Mouse (Mus musculus) lung, postnatal 36 days (tissue): ENCODE data around the gene Shb.
A peak's percentile ranks its signal among the peaks of the same experiment; 100 is the strongest.
"Not testable (repeated sequence)": the region's sequence is repeated elsewhere in the genome, so short reads cannot be mapped to it uniquely, and the experiment has no call there.

Experiments
- DNase-seq: peaks from one replicate; pipeline ENCODE4 v3.0.0; 2022; ENCODE audit warnings: mixed read lengths

Gene Shb

GRCm38 (mm10) chr4:45413674-45414338 lies 118.5 kb downstream of the Shb start:
- peak; percentile 84 for DNase-seq

DNA sequence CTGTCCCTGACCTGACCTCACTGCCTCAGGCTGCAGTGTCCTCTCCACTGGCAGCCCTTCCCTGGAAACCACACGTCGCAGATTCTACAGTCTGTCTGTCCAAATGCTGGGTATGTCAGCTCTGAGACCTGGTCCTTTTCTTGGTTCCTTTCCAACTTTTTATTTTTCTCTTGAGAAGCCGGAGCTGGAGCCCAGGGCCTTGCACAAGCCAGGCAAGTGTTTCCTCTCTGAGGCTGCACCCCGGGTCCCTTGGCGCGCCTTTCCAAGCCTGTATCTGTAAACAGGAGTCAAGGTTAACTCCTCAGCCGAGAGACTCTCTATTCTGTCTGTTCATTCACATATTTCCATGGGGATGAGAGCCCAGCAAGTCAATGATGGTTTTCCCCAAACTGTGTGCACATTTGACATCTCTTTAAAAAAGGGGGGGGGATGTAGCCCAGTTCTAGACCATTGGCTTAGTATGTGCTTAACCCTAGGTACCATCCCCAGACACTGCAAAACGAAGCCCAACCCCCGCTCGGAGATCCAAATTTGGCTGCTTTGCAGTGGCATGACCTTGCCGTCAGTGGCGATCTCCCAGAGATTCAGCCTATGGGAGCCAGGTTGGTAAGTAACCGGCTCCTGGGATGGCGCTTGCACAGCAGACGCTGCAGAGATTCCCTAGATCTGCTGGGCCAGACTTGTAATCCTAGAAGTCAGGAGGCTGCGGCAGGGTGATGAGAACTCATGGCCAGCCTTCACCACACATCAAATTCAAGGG lies 119.7 kb downstream of the Shb start:
- no peak for DNase-seq

DNA sequence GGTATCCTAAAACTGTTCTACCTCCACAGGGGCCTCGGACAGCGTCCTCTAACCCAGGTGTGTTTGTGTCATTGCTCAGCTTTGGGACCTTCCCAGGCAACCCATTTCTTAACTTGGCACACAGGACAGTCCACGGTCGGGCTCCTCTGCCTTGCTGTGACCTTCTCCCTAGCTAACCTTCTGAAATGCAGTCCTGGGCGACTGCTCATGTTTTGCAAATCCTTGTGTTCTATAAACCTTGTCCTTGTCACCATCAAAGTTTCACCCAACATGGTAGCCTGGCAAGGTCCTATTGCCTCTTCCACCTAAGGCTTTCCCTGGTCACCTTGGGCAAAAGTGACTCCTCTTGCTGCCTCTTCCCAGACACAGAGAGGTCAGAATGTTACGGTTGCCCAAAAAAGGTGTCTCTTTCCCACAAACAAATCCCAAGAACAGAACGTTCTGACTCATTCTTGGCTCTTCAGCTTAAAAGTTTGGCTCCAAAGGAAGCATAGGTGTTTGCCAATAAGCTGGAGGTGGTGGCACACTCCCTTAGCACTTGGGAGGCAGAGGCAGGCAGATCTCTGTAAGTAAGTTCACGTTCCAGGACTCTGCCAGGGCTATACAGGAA lies 121.0 kb downstream of the Shb start:
- DNase-seq, result no peak

- peak; percentile 96 for DNase-seq
Measured at GRCm38 (mm10) chr4:45409270-45409669, 123.0 kb downstream of the Shb start.

- peak; percentile 93 for DNase-seq
Measured at GRCm38 (mm10) chr4:45408427-45409132, 123.7 kb downstream of the Shb start, which contains the start of gene Slc25a51. Slc25a51 (minus strand) TSS chr4:45408766.

DNA sequence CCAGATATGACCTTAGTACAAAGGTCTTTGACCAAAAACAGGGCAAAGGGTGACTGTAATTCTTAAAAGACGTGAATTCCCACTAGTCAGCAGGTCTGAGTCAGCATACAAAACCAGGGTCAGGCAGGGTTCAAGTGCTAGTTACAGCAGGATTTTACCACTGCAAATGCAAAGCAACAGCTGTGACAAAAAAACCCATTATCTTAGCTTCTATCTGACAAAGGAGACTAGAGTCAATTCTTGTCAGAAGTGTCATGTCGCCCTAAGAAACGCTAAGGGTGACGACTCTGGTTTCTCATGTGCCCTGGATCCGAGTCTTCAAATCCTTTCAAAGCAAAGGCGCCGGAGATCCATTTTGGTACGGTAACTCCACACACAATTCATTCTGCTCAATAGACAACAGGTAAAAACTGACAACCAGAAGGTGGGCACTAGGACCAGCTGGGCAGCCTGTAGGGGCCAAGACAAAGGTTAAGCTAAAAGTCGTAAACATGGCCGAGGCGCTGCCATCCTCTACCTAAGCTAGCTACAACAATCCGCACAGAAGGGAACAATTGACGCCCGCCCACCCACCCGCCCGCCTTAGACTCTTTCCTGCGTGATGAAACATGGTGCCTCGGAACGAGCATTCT lies 124.5 kb downstream of the Shb start:
- DNase-seq, result peak; percentile 63

DNA sequence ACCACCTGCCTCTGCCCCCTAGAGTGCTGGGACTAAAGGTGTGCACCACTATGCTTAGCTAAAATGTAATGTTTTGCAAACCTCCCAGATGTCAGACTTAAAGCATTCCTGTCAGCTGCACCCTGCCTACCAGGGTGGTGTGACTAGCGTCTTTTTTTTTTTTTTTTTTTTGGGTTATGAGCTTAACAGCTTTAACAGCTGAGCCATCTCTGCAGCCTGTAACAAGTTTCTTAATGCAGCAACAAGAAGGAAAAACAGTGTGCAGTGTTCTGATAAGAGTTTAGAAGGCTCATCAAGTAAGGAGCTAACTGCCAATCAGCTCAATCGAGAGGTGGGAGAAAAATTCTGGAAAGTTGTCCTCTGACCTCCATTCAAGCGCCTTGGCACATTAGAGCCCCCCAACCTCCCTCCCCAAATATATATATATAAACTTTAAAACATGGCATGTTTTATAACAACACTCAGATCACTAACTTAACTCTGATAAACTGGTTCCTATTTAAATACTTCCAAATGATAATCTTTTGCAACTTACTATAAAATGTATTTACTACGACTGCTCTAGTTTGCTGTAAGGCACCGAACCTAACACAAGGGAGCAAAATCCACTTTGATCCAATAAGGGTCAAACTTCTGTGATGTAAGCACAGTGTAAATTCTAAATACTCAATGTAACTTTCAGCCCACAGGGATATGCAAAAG lies 125.1 kb downstream of the Shb start:
- DNase-seq, result no peak

DNA sequence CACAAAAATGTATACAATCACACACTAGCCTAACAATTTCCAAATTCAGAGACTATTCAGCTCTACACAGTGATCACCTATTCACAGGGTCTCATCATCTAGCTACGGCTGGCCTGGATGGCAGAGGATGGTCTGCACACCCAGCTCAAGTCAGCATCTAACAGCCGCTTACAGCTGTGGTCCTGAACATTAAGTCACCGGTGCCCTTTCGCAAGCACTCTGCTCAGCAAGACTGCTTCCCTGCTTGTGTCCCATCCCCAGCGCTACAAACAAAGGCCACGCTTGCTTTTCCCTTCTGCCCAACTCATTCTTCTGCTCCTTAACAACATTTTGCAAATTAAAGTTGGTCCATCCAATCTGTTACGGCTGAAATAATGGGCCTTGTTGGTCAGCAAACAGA lies 125.9 kb downstream of the Shb start:
- peak; percentile 30 for DNase-seq

DNA sequence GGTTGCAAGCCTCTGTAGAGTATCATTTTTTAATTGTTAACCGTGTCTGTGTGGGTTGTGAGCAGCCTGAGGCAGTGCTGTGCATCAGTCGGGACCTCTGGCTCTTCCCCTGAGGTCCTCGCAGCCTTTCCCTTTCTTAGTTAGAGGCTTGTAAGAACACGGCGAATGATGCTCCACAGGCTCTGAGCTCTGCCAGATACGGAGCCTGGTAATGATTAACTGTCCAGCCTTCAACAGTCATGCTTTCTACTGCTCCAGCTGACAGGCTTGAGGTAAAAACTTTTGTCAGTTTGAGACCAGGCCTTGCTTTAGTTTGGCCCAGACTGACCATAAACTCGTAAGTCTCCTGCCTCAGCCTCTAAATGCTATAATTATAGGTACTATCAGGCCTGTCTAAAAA lies 127.0 kb downstream of the Shb start:
- no peak for DNase-seq

- DNase-seq, result no peak
Measured at GRCm38 (mm10) chr4:45404086-45404485, 128.2 kb downstream of the Shb start.

- peak; percentile 27 for DNase-seq
Measured at GRCm38 (mm10) chr4:45403499-45403878, 128.8 kb downstream of the Shb start.

DNA sequence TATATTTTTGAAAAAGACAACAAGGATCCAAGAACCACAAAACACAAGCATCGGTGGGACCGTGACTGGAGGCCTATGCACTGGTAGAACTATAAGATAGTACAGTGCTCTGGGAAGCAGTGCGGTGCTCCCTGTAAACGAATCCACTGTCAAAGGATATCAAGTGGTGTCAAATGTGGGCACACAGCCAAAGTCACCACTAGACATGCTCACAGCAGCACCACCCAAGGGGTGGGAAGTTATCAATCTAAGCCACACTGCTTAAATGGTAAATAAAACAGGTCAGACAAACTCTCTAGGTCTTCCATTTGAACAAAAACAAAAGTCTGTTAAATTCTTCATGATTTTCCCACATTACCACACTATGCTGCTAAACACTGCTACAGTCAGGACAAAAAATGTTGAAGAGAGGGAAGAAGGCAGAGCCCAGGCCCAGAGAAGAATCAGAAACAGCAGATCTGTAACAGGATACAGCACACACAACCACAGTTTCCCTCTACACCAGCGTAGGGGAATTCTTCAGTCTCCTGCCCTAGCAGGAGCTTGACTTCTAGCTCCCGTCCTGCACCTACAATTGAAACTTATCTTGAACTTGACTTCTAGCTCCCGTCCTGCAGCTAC lies 129.3 kb downstream of the Shb start:
- peak; percentile 77 for DNase-seq

DNA sequence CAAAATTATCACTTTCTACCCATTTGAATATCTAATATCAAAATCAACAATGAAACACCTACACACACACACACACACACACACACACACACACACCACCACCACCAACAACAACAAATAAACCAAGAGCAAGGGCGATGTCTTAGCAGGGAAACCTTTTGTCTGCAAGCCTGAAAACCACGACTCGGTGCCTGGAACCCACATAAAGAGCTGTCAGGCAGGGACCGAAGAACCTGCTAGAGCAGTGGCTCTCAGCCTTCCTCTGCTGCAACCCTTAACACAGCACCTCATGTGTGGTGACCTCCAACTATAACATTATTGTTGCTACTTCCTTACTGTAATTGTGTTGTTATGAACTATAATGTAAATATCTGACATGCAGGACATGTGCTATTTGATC lies 130.0 kb downstream of the Shb start:
- no peak for DNase-seq

DNA sequence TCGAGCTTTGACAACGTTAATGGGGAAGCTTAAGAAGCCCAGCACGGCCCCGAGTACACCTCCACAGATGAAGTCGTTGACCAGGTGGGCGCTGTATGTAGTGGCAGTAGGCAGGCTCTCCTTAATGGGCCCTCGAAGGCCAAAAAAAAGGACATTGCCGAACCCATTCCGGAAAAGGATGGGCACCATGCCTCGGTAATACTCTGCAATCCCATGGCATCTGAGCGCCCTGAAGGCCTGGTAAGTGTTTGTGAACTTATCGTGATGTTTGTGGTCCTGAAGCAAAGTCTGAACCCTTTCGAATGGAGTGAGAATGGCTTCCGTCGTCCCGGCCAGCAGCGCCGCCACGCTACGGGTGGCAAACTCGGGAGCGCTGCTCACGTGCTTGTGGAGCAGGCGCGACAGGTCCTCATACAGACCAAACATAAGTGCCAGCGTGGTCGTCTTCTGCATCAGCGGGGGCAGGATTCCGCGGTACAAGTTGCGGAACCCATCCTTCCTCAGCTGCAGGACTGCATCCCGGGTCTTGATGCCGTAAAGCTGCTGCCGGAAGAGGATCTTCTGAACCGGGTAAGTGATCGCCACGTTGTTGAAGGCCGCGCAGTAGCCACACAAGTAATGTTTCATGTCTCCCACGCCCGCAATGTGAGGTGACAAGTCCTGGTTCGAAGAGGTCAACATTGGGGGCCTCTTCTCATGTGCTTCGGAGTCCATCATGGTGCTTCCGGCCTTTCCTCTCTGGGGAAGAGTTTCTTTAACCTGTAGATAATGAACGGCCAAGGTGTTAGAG lies 132.7 kb downstream of the Shb start:
- no peak for DNase-seq

DNA sequence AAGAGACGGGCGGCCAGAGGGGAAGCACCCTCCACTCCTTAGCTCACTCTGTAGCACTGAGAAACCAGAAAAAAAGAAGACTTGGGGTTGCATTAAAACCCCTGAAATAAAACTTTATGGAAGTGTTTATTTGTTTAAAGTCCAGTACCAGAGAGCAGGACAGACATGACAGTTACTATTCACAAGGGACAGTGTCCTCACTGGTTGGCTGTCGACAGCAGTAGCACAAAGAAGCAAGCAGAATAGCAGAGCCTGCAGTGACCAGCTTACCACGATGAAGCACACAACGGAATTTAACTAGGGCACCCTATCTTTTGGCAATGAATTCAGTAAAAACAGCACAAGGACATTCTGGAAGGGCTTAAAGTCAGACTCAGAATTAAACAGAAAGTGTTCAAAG lies 134.0 kb downstream of the Shb start:
- DNase-seq, result not testable (repeated sequence)

- DNase-seq, result not testable (repeated sequence)
Measured at GRCm38 (mm10) chr4:45396211-45396610, 136.1 kb downstream of the Shb start.

GRCm38 (mm10) chr4:45393658-45394057 lies 138.6 kb downstream of the Shb start:
- DNase-seq, result no peak

GRCm38 (mm10) chr4:45392994-45393393 lies 139.3 kb downstream of the Shb start:
- no peak for DNase-seq

GRCm38 (mm10) chr4:45392572-45392971 lies 139.7 kb downstream of the Shb start:
- peak; percentile 30 for DNase-seq

DNA sequence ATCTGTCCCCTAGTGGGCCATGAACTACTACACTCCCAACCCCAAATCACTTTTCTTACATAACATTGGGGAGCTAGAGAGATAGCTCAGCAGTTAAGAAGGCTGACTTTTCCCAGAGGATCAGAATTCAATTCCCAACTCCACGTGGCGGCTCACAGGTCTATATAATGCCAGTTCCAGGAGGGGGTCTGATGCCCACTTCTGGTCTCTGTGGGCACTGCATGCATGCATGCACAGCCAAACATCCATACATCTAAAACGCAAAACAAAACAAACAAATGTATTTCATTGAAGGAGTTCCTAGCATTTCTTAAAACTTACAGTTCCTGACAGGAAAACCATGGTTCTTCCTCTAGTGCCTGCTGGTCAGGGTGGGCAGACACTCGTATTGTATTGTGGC lies 140.2 kb downstream of the Shb start:
- DNase-seq, result no peak

GRCm38 (mm10) chr4:45387296-45387695 lies 145.0 kb downstream of the Shb start:
- not testable (repeated sequence) for DNase-seq
